In the genomic region with DNA sequence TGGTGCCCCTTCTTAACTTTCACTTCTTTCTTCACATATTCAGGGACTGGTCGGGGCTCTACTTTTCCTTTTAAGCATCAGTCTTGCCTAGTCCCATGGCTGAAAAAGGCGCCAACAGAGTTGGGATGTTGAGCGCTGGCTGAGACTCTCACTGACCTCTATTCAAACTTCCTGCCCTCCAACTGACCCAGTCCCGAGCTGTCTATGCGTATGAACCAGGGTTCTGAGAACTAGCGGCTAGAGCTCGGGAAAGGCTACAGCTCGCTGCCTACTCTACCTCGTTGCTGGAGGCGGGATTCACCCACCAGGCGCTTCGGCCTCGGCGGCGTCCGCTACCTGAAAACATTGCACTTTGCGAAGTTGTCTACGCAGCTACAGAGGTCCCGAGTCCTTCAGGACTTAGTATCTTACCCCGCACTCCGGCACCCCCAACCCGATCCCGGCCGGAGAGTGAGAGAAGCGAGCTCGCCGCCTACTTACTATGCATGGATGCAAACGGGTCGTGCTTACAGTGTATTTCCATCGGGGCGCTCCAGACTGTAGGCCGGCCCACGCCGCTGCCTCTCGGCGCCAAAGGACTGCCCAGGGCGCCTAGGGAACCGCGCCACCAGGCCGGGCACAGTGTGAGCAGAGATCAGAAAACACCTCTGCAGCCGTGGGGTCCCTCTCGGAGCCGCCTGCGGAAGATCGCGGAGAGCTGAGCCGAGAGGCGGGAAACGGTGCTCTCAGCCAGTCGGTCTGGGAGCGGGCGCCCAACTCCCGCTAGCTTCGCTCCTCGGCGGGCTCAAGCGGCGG, we compare ENCODE assay signal across 10 mouse cellular contexts. TPM values are rescaled to one million over a fixed set of nuclear protein-coding genes. Genes with fewer than 3 reads are reported as not detected.
DNase-seq lines count a peak whose midpoint lies in the region; ATAC-seq lines count a peak whose summit lies in the region.
"Had no signal": no experiment of that assay in that cellular context is flagged by ENCODE, and none has a peak within 500 bp of the region (broad histone marks: within the 10 kb centered on the region; RNA-seq: fewer than 3 reads in every experiment).

No protein-coding gene starts in this region.

- no peaks in the 10 kb centered on the region for H3K36me3 ChIP-seq in limb, embryonic 12.5 days
- peaks cover 19% of the 10 kb centered on the region for H3K36me3 ChIP-seq in splenic B cell, adult 2 months (ENCODE audit: control insufficient read depth, insufficient read depth, low read length, poor library complexity, severe bottlenecking)

- peak; percentile 13 for DNase-seq in cerebellum, adult 8-10 months
- no peak for DNase-seq in cerebellum, adult 9-11 months
- peak; percentile 23 for DNase-seq in thymus, postnatal 4 days
- DNase-seq in thymus, adult 18-20 months, result no peak
- peak; percentile 52 for DNase-seq in splenic B cell, adult 2 months (ENCODE audit: low read depth, low spot score)
- DNase-seq in gastrocnemius, postnatal 25 days, result no peak
- DNase-seq in gastrocnemius, postnatal 14 days, result no peak

- intact Hi-C loops in gastrocnemius, postnatal 14 days (cut with DNase I; ENCODE audit: low total_unique reads), result no loop called here

- H3K4me2 ChIP-seq in limb, embryonic 12.5 days, result peak overlapping the region; percentile 69

- under 1% methylated on average over 58 of the region's 58 CpGs for WGBS in limb, embryonic 12.5 days

- no peak overlapping the region for H3K27ac ChIP-seq in limb, embryonic 12.5 days

- H3K4me1 ChIP-seq in limb, embryonic 12.5 days (replicated peaks), result peaks cover 10% of the 10 kb centered on the region

- no peaks in the 10 kb centered on the region for H3K9me3 ChIP-seq in limb, embryonic 12.5 days

- no peak overlapping the region for H3K9ac ChIP-seq in limb, embryonic 12.5 days (replicated peaks)

- ATAC-seq in limb, embryonic 12.5 days (ENCODE audit: insufficient number of reproducible peaks, insufficient read depth, low FRiP score, low TSS enrichment, low read depth), result no peak

- peak overlapping the region; percentile 41 for H3K4me3 ChIP-seq in limb, embryonic 12.5 days (replicated peaks)
- H3K4me3 ChIP-seq: myocyte had no signal

- H3K27me3 ChIP-seq in limb, embryonic 12.5 days, result peaks cover 97% of the 10 kb centered on the region
- no peaks in the 10 kb centered on the region for H3K27me3 ChIP-seq in splenic B cell, adult 2 months (ENCODE audit: control insufficient read depth, insufficient read depth, low read length, poor library complexity, severe bottlenecking)

RNA-seq across cellular contexts. Expression of gene Pax5, which starts 7.2 kb away (rescaled TPM):
- not detected in 2 replicates for polyA plus RNA-seq in limb, embryonic 12.5 days (2016; fragmentation: Nextera tagmentation; extraction: Ambion mirVana)
- under 1 TPM; 0.03 TPM for total RNA-seq in gastrocnemius, postnatal 25 days (2021)
- total RNA-seq in gastrocnemius, postnatal 14 days (2021), result under 1 TPM; 0.10 to 0.22 TPM
- polyA plus RNA-seq: C2C12 had no signal

RNA-seq across cellular contexts. Expression of gene Zcchc7, which starts 52.6 kb away (rescaled TPM):
- polyA plus RNA-seq in limb, embryonic 12.5 days (2016; fragmentation: Nextera tagmentation; extraction: Ambion mirVana), result 29.0 TPM in 2 replicates
- 10 to 100 TPM; 13.7 to 16.3 TPM for total RNA-seq in gastrocnemius, postnatal 25 days (2021)
- total RNA-seq in gastrocnemius, postnatal 14 days (2021), result 10 to 100 TPM; 13.1 to 13.4 TPM

Comparison
In these comparisons a context has a peak if more than half of its experiments do, and no peak if none do; other contexts are left out.
1. DNase-seq: peak in cerebellum, adult 8-10 months (single experiment), thymus, postnatal 4 days (single experiment) and splenic B cell, adult 2 months (single experiment); none in cerebellum, adult 9-11 months (single experiment), thymus, adult 18-20 months (0 of 2), gastrocnemius, postnatal 25 days (single experiment) and gastrocnemius, postnatal 14 days (single experiment).